Mouse (Mus musculus): ENCODE measurements around the gene Jpt1.
"Not testable (repeated sequence)": the region's sequence is repeated elsewhere in the genome, so short reads cannot be mapped to it uniquely, and the experiment has no call there.

The Jpt1 gene

GRCm38 (mm10) chr11:115514238-115514663, at the start of gene Jpt1:
Jpt1 (minus strand) TSS chr11:115514387.
- DNase-seq, result peak; percentile 97

- no peak for DNase-seq
Measured at GRCm38 (mm10) chr11:115563406-115563805, 49.2 kb upstream of the Jpt1 start.

GRCm38 (mm10) chr11:115555717-115556116, 41.5 kb upstream of the Jpt1 start:
- no peak for DNase-seq

- DNase-seq, result no peak
Measured at GRCm38 (mm10) chr11:115552783-115553182, 38.6 kb upstream of the Jpt1 start.

GRCm38 (mm10) chr11:115543571-115543970, 29.4 kb upstream of the Jpt1 start:
- no peak for DNase-seq

DNA sequence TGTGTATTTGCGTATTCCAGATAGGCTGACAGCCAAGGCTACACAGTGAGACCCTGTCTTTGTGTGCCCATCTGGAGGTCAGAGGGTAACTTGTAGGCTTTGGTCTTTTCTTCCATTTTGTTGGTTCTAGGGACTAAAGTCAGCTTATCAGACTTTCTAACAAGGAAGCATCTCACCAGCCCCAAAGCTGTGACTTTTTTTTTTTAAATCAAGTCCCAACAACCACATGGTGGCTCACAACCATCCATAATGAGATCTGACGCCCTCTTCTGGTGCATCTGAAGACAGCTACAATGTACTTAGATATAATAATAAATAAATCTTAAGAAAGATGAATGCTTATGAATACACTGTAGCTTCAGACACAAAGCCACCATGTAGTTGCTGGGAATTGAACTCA, 23.9 kb upstream of the Jpt1 start:
- DNase-seq, result no peak

- no peak for DNase-seq
Measured at GRCm38 (mm10) chr11:115536856-115537568, 22.8 kb upstream of the Jpt1 start.

DNA sequence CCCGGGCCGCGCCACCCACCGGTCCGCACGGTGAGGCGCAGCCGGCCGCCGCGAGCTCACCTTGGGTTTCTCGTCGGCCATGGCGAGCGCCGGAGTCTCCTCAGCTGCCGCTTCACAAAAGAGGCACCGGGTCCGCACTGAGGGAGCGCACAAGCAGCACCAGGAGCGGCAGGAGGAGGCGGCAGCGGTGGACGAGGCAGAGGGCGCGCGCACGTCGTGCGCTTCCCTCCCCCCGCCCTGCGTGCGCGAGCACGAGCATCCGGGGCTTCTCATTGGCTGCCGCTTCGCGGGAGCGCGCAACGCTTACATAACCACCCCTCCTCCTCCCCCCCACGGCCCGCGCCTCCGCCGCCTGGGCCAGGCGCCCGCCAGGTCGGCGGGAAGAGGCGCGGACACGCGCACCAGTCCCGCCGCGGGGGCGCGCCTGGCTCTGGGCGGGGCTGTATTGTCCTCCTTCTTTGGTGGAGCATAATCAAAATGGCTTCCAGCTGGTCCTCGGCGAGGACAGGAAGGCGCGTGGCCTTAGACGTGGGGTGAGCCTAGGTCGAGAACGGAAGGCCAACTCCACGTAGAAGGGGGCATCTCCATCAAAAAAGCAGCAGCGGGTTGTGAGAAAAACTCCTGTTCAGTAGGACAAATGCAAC, 22.0 kb upstream of the Jpt1 start, which contains the start of gene Sumo2:
Sumo2 (minus strand) TSS at position 239 of the 644 bp plus-strand sequence.
- DNase-seq, result peak; percentile 99

GRCm38 (mm10) chr11:115535401-115536037, 21.3 kb upstream of the Jpt1 start:
- DNase-seq, result peak; percentile 78

DNA sequence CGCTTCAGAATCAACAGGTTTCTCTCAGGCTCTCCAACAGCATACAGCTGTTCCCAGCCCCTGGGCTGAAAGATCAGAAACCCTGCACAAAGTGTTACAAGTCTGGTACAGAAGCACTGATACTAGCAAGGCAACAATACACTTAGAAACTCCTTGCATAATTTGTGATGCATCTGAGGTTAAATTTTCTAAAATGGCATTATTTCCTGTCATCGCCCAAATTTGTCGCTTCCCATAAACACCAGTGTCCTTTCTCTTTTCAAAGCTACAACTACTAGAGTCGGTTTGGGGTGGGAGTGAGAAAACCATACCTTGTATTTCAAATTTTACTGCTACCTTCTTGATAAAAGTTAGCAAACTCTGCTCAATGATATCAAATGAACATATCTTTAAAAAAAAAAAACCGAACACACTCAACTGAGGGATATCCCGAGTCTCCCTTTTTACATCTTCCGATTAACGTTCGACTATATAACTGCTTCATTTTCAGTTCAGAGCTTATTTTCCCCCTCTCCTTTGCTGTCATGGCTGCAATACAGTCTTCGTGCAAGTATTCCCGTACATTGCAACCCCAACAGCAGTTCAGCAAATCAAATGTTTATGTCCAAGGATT, 20.7 kb upstream of the Jpt1 start:
- DNase-seq, result no peak

- not testable (repeated sequence) for DNase-seq
Measured at GRCm38 (mm10) chr11:115526446-115526845, 12.3 kb upstream of the Jpt1 start.

DNA sequence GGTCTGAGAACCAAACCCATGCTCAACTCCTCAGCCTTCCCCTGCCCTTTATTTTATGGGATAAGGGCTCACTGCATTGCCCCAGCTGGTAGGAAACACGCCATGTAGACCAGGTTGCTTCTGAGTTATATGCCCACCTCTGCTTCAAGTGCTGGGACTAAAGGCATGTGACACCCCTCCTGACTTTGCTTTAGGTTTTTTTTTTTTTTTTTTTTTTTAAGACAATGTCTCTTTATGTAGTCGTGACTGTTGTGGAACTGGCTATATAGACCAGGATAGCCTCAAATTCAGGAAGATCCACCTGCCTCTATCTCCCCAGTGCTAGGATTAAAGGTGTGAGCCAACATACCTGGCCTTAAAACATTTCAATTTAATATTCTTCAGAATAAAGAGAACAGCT, 8.5 kb upstream of the Jpt1 start:
- no peak for DNase-seq

DNA sequence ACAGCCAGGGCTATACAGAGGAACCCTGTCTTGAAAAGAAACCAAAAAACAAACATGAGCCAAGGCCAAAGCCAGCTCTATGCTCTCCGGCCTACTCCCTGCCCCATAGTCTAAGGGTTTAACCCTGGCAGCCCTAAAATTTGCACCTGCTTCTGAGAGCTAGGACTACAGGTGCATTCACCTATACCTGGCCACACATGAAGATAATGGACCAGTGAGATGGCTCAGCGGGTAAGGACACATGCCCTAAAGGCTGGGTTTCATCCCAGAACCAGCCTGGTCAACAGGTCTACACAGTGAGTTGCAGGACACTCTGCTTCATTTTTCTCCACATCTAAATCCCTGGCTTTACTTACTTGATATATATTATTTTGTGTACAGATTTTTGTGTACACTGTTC, 8.1 kb upstream of the Jpt1 start:
- DNase-seq, result no peak

- no peak for DNase-seq
Measured at GRCm38 (mm10) chr11:115521080-115521479, 6.9 kb upstream of the Jpt1 start.

- DNase-seq, result no peak
Measured at GRCm38 (mm10) chr11:115520218-115520617, 6.0 kb upstream of the Jpt1 start.

GRCm38 (mm10) chr11:115519581-115519980, 5.4 kb upstream of the Jpt1 start:
- DNase-seq, result no peak

- no peak for DNase-seq
Measured at GRCm38 (mm10) chr11:115518693-115519092, 4.5 kb upstream of the Jpt1 start.

DNA sequence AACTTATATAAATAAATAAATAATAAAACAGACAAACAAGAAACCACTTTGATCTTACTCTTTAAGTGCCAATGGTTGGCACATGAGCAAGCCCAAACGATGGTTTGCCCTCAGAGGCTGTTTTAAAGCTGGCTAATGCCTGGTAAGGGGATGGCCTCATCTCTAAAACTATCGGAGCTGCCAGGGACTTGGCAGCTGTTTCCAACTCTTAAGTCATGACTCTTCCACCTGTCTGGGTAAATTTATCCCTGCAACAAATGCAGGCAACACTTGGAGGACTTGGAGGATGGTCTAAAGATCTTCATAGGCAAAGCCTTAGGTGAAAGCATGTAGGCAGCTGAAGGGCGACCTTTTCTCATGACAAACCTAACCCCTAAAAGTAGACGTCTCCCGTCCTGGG, 2.8 kb upstream of the Jpt1 start:
- no peak for DNase-seq

- no peak for DNase-seq
Measured at GRCm38 (mm10) chr11:115515021-115515420, 834 bp upstream of the Jpt1 start.

DNA sequence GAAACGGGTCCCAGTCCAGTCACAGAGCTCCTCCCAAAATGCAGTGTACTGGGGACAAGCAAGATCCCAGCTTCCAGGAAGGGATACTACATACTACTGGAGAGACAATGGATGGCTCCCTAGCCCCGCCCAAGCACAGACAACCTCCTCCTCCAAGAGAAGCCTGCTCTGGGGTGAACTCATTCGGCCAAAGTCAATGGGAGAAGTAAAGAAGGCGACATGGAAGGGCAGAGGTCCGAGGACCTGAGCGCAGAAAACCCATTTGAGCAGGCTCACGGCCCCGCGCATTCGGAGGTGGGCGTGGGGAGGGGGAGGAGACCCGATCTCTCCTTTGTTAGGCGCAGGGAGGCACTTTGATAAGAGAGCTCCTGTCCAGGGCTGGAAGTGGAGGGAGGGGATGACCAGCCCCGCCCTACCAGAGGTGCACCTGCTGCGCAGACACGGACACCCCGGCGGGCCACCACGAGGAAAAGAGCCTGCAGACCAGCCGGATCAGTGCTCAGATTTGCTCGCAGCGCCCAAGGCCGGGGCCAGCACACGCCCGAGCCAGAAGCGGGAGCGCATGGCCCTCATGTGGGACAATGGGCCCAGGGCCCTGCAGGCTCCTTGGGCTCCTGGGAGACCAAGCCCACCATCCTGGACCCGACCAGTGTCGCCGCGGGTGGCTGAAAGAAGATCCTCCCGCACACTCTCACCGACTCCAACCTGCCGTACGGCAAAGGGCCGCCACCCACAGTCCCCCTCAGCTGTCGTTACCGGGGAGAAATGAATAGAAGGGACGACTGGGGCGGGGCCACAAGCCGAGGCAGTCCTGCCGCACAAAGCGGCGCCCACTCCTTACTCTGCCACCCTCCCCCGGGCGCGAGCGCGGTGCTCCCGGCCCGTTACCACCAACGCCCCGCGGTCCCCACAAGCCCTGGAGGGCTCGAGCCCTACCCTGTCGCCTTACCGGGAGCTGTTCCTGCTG, 633 bp downstream of the Jpt1 start:
- DNase-seq, result peak; percentile 73

DNA sequence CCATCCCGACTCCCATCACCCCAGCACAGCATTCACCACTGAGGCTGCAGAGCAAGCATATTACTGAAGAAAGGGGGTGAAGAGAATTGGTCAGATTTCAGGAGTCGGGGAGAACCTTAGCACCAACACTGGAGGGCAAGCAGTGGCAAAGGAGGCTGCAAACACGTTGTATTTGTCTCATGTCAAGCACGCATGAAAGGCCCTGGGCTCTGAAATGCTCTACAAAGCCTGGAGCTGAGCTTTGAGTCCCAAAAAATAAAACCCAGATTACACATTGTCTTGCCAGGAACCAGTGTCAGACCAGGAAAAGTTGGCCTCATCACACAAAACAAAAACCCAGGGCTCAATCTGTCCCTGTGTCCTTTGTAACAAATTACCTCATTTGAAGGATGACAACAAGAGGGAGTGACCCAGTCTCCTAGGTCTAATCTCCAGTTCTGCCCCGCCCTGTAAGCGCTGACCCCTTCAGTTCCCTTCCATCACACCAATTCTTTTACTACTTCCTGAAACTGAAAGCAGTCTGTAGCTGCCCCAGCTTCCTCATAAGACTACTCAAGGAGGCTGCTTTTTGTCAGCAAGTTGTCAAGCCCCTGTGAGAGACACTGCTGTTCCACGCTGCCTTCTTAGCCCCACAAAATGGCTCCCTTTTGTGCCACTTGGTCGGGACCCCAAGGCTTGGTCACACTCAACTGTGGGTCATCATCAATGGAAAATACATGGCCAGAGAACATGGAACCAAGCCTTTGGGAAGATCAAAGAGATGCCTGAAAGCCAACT, 1.6 kb downstream of the Jpt1 start:
- DNase-seq, result peak; percentile 63

GRCm38 (mm10) chr11:115512004-115512403, 2.2 kb downstream of the Jpt1 start:
- DNase-seq, result no peak

Measured in lung, postnatal 10 days (tissue).